Mouse (Mus musculus): Measurements from ENCODE around the gene Vsig1. TPM values are rescaled to one million over a fixed set of nuclear protein-coding genes. Genes with fewer than 3 reads are reported as not detected.

Gene Vsig1
- total RNA-seq, 2 experiments from 2014 or later: not detected

Other genes starting within 250 kb of the Vsig1 start
- not detected in 2 replicates for gene Mid2, start 243.0 kb upstream of the Vsig1 start, total RNA-seq (2015)
- gene Mid2, start 243.0 kb upstream of the Vsig1 start, total RNA-seq (2017): 0.07 and 0.12 TPM in 2 replicates
- not detected in 2 replicates for gene Tex13b, start 94.2 kb upstream of the Vsig1 start, total RNA-seq (2015)
- not detected in 2 replicates for gene Tex13b, start 94.2 kb upstream of the Vsig1 start, total RNA-seq (2017)
- 25.9 and 28.7 TPM in 2 replicates for gene Psmd10, start 49.1 kb downstream of the Vsig1 start, total RNA-seq (2015)
- 37.1 and 47.0 TPM in 2 replicates for gene Psmd10, start 49.1 kb downstream of the Vsig1 start, total RNA-seq (2017)
- 14.6 and 18.9 TPM in 2 replicates for gene Atg4a, start 49.3 kb downstream of the Vsig1 start, total RNA-seq (2015)
- 26.4 and 29.2 TPM in 2 replicates for gene Atg4a, start 49.3 kb downstream of the Vsig1 start, total RNA-seq (2017)